Mouse (Mus musculus) thymus, postnatal 25 days (tissue): ENCODE measurements around the gene Ccr3.
"Not testable (repeated sequence)": the region's sequence is repeated elsewhere in the genome, so short reads cannot be mapped to it uniquely, and the experiment has no call there.

Source experiments
- DNase-seq: peaks from one replicate; pipeline ENCODE4 v3.0.0; 2022

Ccr3 gene

GRCm38 (mm10) chr9:124056158-124056709, 34.5 kb downstream of the Ccr3 start:
- DNase-seq = no peak

DNA sequence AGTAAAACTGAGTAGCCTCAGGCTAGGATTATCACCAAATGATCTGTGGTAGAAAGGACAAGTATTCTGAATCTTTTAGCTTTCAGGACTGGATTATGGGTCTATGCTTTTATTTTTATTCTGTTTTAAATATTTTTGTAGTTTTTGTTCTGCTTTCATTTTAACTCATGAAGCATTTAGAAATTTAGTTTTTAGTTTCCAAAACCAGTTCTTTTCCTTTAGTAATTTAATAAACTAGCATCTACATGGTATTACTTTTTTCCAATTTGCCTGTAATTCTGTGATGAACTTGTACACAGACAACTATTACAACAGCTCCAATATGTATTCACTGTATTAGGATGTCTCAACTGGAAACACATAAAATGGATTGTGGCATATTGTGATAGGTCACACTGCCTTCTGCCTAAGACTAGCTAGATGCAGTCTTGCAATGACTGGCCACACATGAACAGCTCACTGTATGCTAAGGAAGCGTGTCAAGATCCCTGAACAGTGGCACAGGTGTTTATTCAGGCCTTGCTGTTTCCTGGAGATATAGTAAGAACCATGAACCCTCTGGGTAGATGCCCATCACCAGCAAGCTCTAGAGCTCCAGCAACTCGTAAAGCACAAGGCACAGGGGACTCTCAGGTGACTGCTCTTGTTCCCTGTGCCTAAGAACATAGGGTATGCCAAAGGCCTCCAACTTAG, 38.0 kb downstream of the Ccr3 start:
- no peak for DNase-seq

- DNase-seq = not testable (repeated sequence)
Measured at GRCm38 (mm10) chr9:124061474-124062432, 40.0 kb downstream of the Ccr3 start.

- DNase-seq = no peak
Measured at GRCm38 (mm10) chr9:124066572-124067103, 44.9 kb downstream of the Ccr3 start.

GRCm38 (mm10) chr9:124068098-124069058, 46.6 kb downstream of the Ccr3 start:
- peak; percentile 27 for DNase-seq

- DNase-seq = no peak
Measured at GRCm38 (mm10) chr9:124071506-124071905, 49.7 kb downstream of the Ccr3 start.

DNA sequence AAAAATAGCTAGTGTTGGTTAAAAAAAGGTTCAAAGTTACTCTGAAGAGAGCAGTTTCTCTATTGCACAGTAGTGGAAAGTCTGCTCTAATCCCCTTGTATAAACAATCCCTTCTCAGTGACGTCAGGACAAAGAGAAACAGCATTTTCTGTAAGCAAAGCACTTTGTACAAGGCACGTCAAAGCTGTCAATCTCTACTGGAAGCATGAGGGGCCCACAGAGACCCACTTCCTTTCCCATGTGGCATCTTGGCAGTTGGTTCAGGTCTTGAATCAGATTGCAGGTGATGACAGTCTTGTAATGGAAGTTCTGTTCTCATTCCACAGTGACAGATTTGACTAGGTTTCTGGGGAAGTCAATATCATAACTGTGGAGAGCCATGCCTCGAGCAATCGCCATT, 58.0 kb downstream of the Ccr3 start:
- DNase-seq = no peak

DNA sequence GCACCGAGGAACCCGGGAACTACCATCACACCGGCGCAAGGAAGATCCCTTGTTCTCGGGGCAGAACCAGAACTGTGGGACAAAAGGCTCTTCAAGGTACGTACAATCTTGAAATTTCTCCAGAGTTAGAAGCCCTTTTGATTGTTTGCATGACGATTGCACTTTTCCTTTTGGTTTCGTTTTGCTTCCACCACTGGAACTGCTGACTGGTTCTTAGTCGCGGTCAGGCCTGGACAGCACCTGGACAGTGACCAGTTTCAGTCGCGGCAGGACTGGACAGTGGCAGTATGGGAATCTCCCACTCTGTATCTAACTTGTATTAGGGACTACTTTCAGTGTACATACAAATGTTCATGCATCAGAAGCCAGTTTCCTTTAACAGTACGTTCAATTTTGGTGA, 58.7 kb downstream of the Ccr3 start:
- DNase-seq = not testable (repeated sequence)
